Mouse (Mus musculus) megakaryocyte-erythroid progenitor cell, adult 5-6 weeks (primary cell): ENCODE data around the gene Tefm. TPM values are rescaled to one million over a fixed set of nuclear protein-coding genes. Genes with fewer than 3 reads are reported as not detected.
"Not testable (repeated sequence)": the region's sequence is repeated elsewhere in the genome, so short reads cannot be mapped to it uniquely, and the experiment has no call there.

Experiments used
- ATAC-seq: replicated peaks from 2 replicates; pipeline ENCODE4 v1.8.0; 2016; ENCODE audit warnings: mild to moderate bottlenecking, inconsistent platforms; ENCODE audit not compliant: severe bottlenecking, poor library complexity, low FRiP score, low TSS enrichment
- total RNA-seq, 2 experiments: library from RNA; stranded (forward) in 1 of 2; stranded (reverse) in 1 of 2; fragments of 200-1000, 215-1000 nt in 1 of 2; fragments of >200 nt in 1 of 2; fragmentation: Nextera tagmentation in 1 of 2; gene quantifications; 2 replicates each; pipeline ENCODE4 v1.2.3; 2014 to 2017

The Tefm gene
- total RNA-seq, 2 experiments from 2014 or later = 22.6 to 30.9 TPM

DNA sequence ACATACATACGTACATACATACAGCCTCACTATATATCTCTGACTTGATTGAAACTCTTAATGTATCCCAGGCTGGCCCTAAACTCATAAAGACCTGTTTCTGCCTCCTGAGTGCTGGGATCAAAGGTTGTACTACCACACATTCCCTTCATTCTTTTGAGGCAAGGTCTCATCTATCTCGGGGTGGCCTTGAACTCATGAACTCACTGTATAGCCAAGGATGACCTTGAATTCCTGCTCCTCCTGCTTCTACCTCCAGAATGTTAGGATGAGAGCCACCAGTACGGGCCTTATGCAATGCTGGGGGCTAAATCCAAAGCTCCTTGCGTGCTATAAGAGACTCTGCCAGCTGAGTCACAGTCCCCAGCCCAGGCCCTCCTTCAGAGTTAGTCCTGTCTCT lies 19.1 kb upstream of the Tefm start:
- ATAC-seq = no peak

GRCm38 (mm10) chr11:80159018-80159417 lies 17.0 kb upstream of the Tefm start:
- no peak for ATAC-seq

DNA sequence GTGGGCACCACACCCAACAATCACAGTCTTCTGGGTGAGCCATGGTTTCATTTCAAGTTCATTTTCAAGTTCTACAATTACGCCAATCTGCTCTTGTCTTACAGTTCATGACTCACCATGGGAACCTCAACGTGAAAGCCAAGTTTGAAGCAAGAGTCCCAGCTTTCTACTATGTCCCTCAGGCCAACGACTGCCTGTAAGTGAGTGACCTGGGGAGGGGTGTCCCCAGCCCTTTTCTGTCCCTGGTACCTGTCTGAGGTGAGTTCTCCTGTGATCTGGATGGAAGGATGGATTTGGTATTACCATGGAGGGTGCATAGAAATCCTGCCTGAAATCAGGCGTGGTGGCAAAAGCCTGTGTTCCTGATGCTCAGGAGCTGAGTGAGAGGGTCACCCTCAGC lies 14.9 kb upstream of the Tefm start:
- ATAC-seq = no peak

- ATAC-seq = no peak
Observed at GRCm38 (mm10) chr11:80155961-80156360, 14.0 kb upstream of the Tefm start.

DNA sequence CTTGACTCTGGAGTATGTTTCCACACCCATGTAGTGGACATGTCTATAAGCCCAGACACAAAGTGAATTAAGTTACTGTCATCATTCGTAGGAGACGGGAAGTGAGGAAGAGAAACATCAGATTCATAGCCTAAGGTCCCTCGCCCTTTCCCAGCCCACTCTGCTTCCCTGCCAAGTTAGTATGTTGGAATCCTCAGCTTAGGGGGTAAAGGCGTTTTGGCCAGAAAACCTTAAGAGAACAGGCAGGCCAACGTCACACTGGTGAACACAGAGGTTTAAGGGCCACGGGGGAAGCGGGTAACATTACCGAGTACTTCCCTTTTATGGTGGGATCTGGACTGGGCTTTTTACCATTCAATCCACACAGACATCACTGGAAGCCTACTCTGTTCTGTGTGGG lies 13.6 kb upstream of the Tefm start:
- ATAC-seq = no peak

DNA sequence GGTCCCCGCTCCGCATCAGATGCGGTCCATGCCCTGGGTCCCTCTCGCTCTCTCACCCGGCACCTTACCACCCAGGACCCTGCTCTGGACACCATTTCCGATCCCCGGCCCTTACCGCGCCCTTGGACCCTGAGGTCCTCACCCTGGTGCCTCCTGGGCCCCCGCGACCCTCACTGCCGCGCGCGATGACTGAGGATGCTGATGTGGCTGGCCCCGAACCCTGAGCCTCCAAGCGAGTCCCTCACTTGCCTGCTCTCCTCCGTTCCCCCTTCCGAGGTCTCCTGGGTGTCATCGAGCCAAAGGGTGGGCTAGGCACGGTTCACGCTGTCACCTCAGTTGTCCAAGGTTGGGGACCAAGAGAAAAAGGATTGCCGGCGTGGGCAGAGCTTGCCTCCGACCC lies 12.5 kb upstream of the Tefm start:
- ATAC-seq = no peak

- ATAC-seq = peak; percentile 95
Observed at GRCm38 (mm10) chr11:80153857-80154495, 12.0 kb upstream of the Tefm start, which contains the start of gene Adap2. Adap2 (plus strand) TSS chr11:80154105.

GRCm38 (mm10) chr11:80152376-80152775 lies 10.4 kb upstream of the Tefm start:
- ATAC-seq = no peak

DNA sequence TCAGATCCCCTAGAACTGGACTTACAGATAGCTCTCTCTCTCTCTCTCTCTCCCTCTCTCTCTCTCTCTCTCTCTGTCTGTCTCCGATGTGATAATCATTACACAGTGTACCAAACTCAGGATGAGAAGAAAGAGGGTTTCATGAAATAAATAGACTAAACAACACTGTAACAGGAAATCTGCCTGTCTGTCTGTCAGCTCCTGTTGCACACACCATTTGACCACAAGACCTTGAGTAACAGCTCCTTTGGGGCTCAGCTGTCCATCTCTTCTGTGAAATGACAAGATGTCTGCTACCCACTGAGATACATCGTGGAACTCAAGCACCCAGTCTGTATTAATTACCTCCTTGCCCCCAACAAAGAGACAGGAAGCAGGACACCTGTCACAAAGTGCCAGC lies 9.6 kb upstream of the Tefm start:
- no peak for ATAC-seq

DNA sequence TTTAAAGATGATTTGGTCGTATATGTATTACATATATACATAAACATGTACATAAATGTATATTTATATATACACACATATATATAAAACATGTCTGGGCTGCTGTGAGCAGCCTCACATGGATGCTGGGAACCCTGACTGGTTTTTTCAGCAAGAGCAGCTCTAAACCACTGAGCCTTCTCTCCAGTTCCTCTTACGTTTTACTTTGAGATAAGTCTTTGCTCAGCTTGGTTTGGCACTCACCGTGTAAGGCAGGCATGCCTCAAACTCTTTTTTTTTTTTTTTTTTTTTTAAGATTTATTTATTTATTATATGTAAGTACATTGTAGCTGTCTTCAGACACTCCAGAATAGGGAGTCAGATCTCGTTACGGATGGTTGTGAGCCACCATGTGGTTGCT lies 8.6 kb upstream of the Tefm start:
- ATAC-seq = no peak

DNA sequence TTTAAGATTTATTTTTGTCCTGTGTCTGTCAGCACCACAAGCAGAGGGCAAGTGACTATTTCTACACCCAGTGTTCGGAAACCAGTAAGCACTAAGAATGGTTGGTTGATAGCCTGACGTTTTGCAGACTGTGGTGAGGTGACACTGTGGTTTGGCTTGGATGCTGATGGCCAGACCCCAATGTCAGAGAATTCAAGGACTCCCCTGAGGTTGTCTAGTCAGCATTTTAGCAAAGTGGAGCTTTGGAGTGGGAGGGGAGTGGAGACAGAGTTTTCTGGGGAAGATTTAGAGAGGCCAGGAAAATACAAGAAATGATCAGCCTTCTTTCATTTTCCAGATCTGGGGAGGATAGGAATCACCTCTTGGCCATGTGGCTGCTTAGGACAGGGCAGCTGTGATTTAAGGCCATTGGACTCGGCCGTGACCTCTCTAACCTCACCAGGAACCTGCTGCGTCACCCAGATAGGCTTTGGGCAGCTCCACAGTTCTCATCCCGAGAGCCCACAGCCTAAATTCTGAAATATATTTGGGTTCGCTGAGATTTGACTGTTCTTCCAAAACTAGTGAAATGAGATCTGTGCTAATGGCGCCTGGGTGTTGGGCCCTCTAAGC lies 7.5 kb upstream of the Tefm start:
- ATAC-seq = no peak

DNA sequence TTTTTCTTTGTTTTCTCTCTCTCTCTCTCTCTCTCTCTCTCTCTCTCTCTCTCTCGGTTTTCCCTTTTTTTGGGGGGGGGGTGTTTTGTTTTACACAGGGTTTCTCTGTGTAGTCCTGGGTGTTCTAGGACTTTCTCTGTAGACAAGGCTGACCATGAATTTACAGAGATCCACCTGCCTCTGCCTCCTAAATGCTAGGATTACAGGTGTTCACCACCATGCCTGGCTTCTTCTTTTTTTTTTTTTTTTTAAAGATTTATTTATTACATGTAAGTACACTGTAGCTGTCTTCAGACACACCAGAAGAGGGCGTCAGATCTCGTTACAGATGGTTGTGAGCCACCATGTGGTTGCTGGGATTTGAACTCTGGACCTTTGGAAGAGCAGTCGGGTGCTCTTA lies 7.0 kb upstream of the Tefm start:
- ATAC-seq = not testable (repeated sequence)

GRCm38 (mm10) chr11:80148313-80148712 lies 6.3 kb upstream of the Tefm start:
- ATAC-seq = no peak

GRCm38 (mm10) chr11:80147748-80148147 lies 5.8 kb upstream of the Tefm start:
- peak; percentile 51 for ATAC-seq

- no peak for ATAC-seq
Observed at GRCm38 (mm10) chr11:80145787-80146275, 3.9 kb upstream of the Tefm start.

DNA sequence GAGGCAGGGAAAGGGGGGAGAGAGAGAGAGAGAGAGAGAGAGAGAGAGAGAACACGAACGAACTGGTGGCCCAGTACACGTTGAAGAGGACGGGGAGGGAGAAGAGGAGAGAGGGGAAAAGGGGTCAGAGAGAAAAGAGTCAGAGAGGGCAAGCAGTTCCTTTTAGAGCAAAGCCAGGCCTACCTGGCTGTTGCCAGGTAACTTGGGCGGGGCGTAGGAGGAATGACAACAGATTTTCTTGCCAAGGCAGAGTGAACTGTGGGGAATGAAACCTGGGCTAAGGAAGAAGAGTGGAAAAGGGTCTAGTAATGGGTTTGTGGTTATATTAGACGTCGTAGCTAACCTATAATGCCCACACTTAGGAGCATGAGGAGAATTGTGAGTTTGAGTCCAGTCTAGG lies 897 bp upstream of the Tefm start:
- ATAC-seq = no peak

DNA sequence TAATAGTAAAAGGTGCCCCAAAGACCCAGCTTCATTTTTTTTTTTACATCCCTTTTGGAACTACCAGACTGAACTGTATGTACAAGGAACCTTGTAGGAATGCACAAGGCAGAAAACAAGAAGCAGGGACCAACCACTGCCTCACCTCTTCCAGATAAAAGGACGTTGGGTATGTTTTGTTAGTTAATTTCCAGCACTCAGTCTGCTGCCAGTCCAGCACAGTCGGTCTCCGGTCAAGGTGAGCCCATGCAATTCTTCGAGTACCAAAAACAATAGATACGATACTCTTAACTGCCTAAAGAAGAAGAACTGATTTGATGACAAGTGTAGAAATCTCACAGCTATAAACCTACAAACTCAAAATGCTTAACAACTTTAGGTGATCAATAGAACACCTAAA lies 4.2 kb downstream of the Tefm start:
- no peak for ATAC-seq

DNA sequence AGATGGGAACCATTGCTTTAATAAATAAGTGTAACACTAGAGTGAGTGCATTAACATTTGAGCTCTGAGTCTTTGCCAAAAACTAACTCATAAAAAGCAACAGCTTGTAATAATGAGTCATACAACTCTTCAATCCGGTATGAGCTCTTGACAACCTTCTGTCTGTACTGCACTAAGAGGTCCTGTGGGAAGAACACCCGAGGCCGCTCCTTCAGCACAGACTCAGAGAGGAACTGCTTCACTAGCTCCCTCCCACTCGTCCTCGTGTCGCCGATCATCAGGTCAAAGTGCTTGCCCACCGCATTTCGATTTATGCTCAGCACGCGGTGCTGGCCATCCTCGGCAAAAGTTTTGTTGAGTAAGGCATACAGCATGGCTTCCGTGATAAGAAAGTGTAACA lies 5.2 kb downstream of the Tefm start:
- ATAC-seq = no peak

GRCm38 (mm10) chr11:80135954-80136683 lies 5.9 kb downstream of the Tefm start:
- ATAC-seq = no peak

GRCm38 (mm10) chr11:80134744-80135143 lies 7.2 kb downstream of the Tefm start:
- ATAC-seq = peak; percentile 74

- ATAC-seq = no peak
Observed at GRCm38 (mm10) chr11:80132050-80132449, 9.9 kb downstream of the Tefm start.
